Mouse (Mus musculus) liver, embryonic 16.5 days (tissue): Measurements from ENCODE around the gene Nupl2. TPM values are rescaled to one million over a fixed set of nuclear protein-coding genes. Genes with fewer than 3 reads are reported as not detected.
A peak's percentile ranks its signal among the peaks of the same experiment; 100 is the strongest.

Source experiments
- ATAC-seq: fragments of 200-750 bp; cut with Nextera tagmentation; 2 replicates; pipeline ENCODE4 v1.8.0; 2017; ENCODE audit warnings: low read depth, mild to moderate bottlenecking, moderate number of reproducible peaks, moderate library complexity
- H3K27ac ChIP-seq: fragments of 300-500 bp; sonication (generic); 2 replicates; pipeline ENCODE4 v1.5.1; 2014; ENCODE audit warnings: mild to moderate bottlenecking, low read length
- H3K27me3 ChIP-seq: fragments of 300-500 bp; sonication (generic); 2 replicates; pipeline ENCODE4 v1.6.1; 2014; ENCODE audit warnings: low read depth, low read length, mixed read lengths; ENCODE audit not compliant: control insufficient read depth, insufficient read depth
- H3K36me3 ChIP-seq: fragments of 300-500 bp; sonication (generic); 2 replicates; pipeline ENCODE4 v1.6.1; 2014; ENCODE audit warnings: mild to moderate bottlenecking; ENCODE audit not compliant: control insufficient read depth, insufficient read depth
- H3K4me1 ChIP-seq: fragments of 300-500 bp; sonication (generic); 2 replicates; pipeline ENCODE4 v1.6.1; 2014; ENCODE audit warnings: low read depth, low read length, mixed read lengths; ENCODE audit not compliant: control insufficient read depth
- H3K4me2 ChIP-seq: fragments of 300-500 bp; sonication (generic); 2 replicates; pipeline ENCODE4 v1.6.1; 2014; ENCODE audit warnings: low read depth, low read length, mixed read lengths
- H3K4me3 ChIP-seq: fragments of 300-500 bp; sonication (generic); 2 replicates; pipeline ENCODE4 v1.5.1; 2014; ENCODE audit warnings: low read depth, mild to moderate bottlenecking, low read length
- H3K9ac ChIP-seq: fragments of 300-500 bp; sonication (generic); 2 replicates; pipeline ENCODE4 v1.6.1; 2014; ENCODE audit warnings: low read depth, low read length
- H3K9me3 ChIP-seq: fragments of 300-500 bp; sonication (generic); replicated peaks from 2 replicates; pipeline ENCODE4 v1.6.1; 2016; ENCODE audit warnings: low read length; ENCODE audit not compliant: control insufficient read depth
- WGBS: fragments of 180-500 bp; shearing (Covaris S2); extraction: QIAGEN DNeasy Blood & Tissue Kit; methylation state at CpG from one replicate; pipeline ENCODE4 v1.1.7; 2014; ENCODE audit not compliant: insufficient replicate concordance; 5-methylcytosine and 5-hydroxymethylcytosine counted together
- polyA plus RNA-seq: library from polyadenylated mRNA; unstranded; fragments of >200 nt; fragmentation: Nextera tagmentation; extraction: Ambion mirVana; gene quantifications from 2 replicates; pipeline ENCODE4 v1.2.1, GENCODE M21; 2015

Gene Nupl2
- polyA plus RNA-seq: 3.7 and 4.6 TPM in 2 replicates

- no peaks in the 10 kb centered on the region for H3K9me3 ChIP-seq
- peak within 1 kb of the TSS; percentile 53; the same call in 1 of the 2 replicates for H3K27ac ChIP-seq
- peak within 1 kb of the TSS; percentile 88 for H3K4me3 ChIP-seq
- WGBS: under 1% methylated on average over 52 of the region's 52 CpGs
- ATAC-seq: peak; percentile 99
- H3K36me3 ChIP-seq: no peaks in the 10 kb centered on the region; the same call in 1 of the 2 replicates
- peak within 1 kb of the TSS; percentile 78 for H3K4me2 ChIP-seq
- peaks cover 7% of the 10 kb centered on the region for H3K4me1 ChIP-seq
- H3K27me3 ChIP-seq: no peaks in the 10 kb centered on the region
- H3K9ac ChIP-seq: peak within 1 kb of the TSS; percentile 89
These were observed at the start of gene Nupl2 for GRCm38 (mm10) chr5:24164789-24165445. Nupl2 (plus strand) TSS chr5:24164963.

- Histone ChIP-seq H3K27me3 (no peaks in the 10 kb centered on the region), H3K9ac (no peak overlapping the region), H3K4me2 (no peak overlapping the region), H3K4me1 (no peaks in the 10 kb centered on the region), H3K36me3 (no peaks in the 10 kb centered on the region), H3K9me3 (no peaks in the 10 kb centered on the region), H3K27ac (no peak overlapping the region), H3K4me3 (no peak overlapping the region)
- WGBS: 93% methylated on average over 2 of the region's 2 CpGs
- ATAC-seq: no peak
These were observed 42.5 kb upstream of the Nupl2 start for GRCm38 (mm10) chr5:24122221-24122620.

- 71% methylated on average over 1 of the region's 1 CpGs for WGBS
These were observed 40.6 kb upstream of the Nupl2 start for GRCm38 (mm10) chr5:24124175-24124574.

GRCm38 (mm10) chr5:24124579-24125276 is 40.0 kb upstream of the Nupl2 start:
- Histone ChIP-seq H3K4me3 (no peak overlapping the region), H3K27me3 (no peaks in the 10 kb centered on the region), H3K9me3 (no peaks in the 10 kb centered on the region), H3K27ac (no peak overlapping the region), H3K4me2 (no peak overlapping the region), H3K9ac (no peak overlapping the region), H3K4me1 (no peaks in the 10 kb centered on the region), H3K36me3 (no peaks in the 10 kb centered on the region; the same call in 1 of the 2 replicates)
- WGBS: 73% methylated on average over 3 of the region's 3 CpGs
- no peak for ATAC-seq

More at GRCm38 (mm10) chr5:24124175-24124574, 40.6 kb upstream of the Nupl2 start:
- no peak overlapping the region for H3K4me3 ChIP-seq
- H3K4me2 ChIP-seq: no peak overlapping the region
- H3K27me3 ChIP-seq: no peaks in the 10 kb centered on the region
- H3K9me3 ChIP-seq: no peaks in the 10 kb centered on the region
- no peaks in the 10 kb centered on the region; the same call in 1 of the 2 replicates for H3K36me3 ChIP-seq
- H3K4me1 ChIP-seq: no peaks in the 10 kb centered on the region
- no peak overlapping the region for H3K9ac ChIP-seq
- no peak overlapping the region for H3K27ac ChIP-seq
- ATAC-seq: no peak

GRCm38 (mm10) chr5:24125910-24126636 is 38.7 kb upstream of the Nupl2 start:
- Histone ChIP-seq H3K4me2 (no peak overlapping the region), H3K4me1 (no peaks in the 10 kb centered on the region), H3K36me3 (no peaks in the 10 kb centered on the region; the same call in 1 of the 2 replicates), H3K9me3 (no peaks in the 10 kb centered on the region), H3K9ac (no peak overlapping the region), H3K27me3 (no peaks in the 10 kb centered on the region), H3K27ac (no peak overlapping the region), H3K4me3 (no peak overlapping the region)
- no peak for ATAC-seq
- WGBS: 71% methylated on average over 1 of the region's 1 CpGs

GRCm38 (mm10) chr5:24126967-24127366 is 37.8 kb upstream of the Nupl2 start:
- H3K9ac ChIP-seq: no peak overlapping the region
- H3K4me1 ChIP-seq: no peaks in the 10 kb centered on the region
- no peaks in the 10 kb centered on the region for H3K27me3 ChIP-seq
- H3K4me3 ChIP-seq: no peak overlapping the region
- ATAC-seq: no peak
- H3K36me3 ChIP-seq: no peaks in the 10 kb centered on the region; the same call in 1 of the 2 replicates
- no peaks in the 10 kb centered on the region for H3K9me3 ChIP-seq
- WGBS: 77% methylated on average over 4 of the region's 4 CpGs
- H3K4me2 ChIP-seq: no peak overlapping the region
- H3K27ac ChIP-seq: no peak overlapping the region

- Histone ChIP-seq H3K4me3 (no peak overlapping the region), H3K9ac (no peak overlapping the region), H3K36me3 (peaks cover 20% of the 10 kb centered on the region), H3K27ac (no peak overlapping the region), H3K27me3 (no peaks in the 10 kb centered on the region), H3K9me3 (no peaks in the 10 kb centered on the region), H3K4me1 (no peaks in the 10 kb centered on the region; the same call in 1 of the 2 replicates), H3K4me2 (no peak overlapping the region)
- 55% methylated on average over 5 of the region's 5 CpGs for WGBS
- ATAC-seq: no peak
These were observed 17.8 kb upstream of the Nupl2 start for GRCm38 (mm10) chr5:24146964-24147363.

GRCm38 (mm10) chr5:24152199-24152598 is 12.6 kb upstream of the Nupl2 start:
- Histone ChIP-seq H3K27me3 (no peaks in the 10 kb centered on the region), H3K36me3 (peaks cover 4% of the 10 kb centered on the region; the same call in 1 of the 2 replicates), H3K4me2 (no peak overlapping the region), H3K4me1 (no peaks in the 10 kb centered on the region; the same call in 1 of the 2 replicates), H3K27ac (no peak overlapping the region), H3K9ac (no peak overlapping the region), H3K4me3 (no peak overlapping the region), H3K9me3 (no peaks in the 10 kb centered on the region)
- peak; percentile 90 for ATAC-seq
